ENCODE assay signal across 8 mouse cellular contexts in the genomic region with DNA sequence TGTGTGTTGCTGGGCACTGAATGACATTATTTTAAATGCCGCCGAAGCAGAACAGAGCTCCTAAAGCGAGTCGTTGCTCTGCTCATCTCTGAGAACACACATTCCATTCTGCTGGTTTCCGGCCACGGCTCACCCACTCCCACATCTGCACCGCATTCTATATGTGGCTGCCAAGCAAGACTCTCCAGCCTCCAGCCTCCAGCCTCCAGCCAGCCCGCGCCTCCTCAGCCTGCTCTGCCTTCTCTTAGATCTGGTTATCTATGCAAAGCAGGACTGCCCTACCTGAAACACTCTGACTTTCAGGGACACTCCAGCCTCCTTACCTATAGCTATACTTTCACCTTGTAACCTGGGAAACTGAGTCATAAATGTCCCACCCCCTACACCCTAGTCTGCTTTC. TPM values are rescaled to one million over a fixed set of nuclear protein-coding genes. Genes with fewer than 3 reads are reported as not detected.
A peak's percentile ranks its signal among the peaks of the same experiment; 100 is the strongest.
DNase-seq lines count a peak whose midpoint lies in the region; ATAC-seq and TF ChIP-seq lines count a peak whose summit lies in the region.

No protein-coding gene starts in this region.

- DNase-seq in heart, postnatal 36 days, result no peak
- DNase-seq in thymus, postnatal 4 days, result peak; percentile 16
- DNase-seq in thymus, postnatal 25 days, result no peak
- DNase-seq in liver, result peak; percentile 82
- DNase-seq in stomach, postnatal 0 days (ENCODE audit: low spot score), result peak; percentile 60
- no peak for DNase-seq in layer of hippocampus, postnatal 14 days (ENCODE audit: low spot score in 2 of 2)
- no peak for DNase-seq in ovary, postnatal 14 days (ENCODE audit: low spot score)

- intact Hi-C loops in heart, postnatal 36 days (cut with DNase I), result no loop called here

- no peaks in the 10 kb centered on the region for H3K9me3 ChIP-seq in heart, embryonic 16.5 days (replicated peaks; ENCODE audit: control insufficient read depth, low read length)
- H3K9me3 ChIP-seq in stomach, postnatal 0 days (ENCODE audit: control insufficient read depth, low read length), result no peaks in the 10 kb centered on the region

- peak; percentile 35; the same call in 1 of the 2 replicates for ATAC-seq in heart, embryonic 16.5 days (replicated peaks; ENCODE audit: extremely low read depth, insufficient read depth, low FRiP score)
- peak; percentile 63 for ATAC-seq in stomach, postnatal 0 days (ENCODE audit: low FRiP score, low TSS enrichment)

- TF ChIP-seq EP300 in stomach, postnatal 0 days (optimal IDR thresholded peaks at IDR 0.05), result no peak

- no peak overlapping the region for H3K27ac ChIP-seq in heart, embryonic 16.5 days (ENCODE audit: low read length)
- peak overlapping the region; percentile 65 for H3K27ac ChIP-seq in stomach, postnatal 0 days (replicated peaks)

- WGBS in heart, embryonic 16.5 days, result 30% methylated on average over 9 of the region's 9 CpGs
- 36% methylated on average over 9 of the region's 9 CpGs for WGBS in stomach, postnatal 0 days

- H3K27me3 ChIP-seq in heart, embryonic 16.5 days (ENCODE audit: control insufficient read depth, insufficient read depth, low read length), result no peaks in the 10 kb centered on the region
- H3K27me3 ChIP-seq in stomach, postnatal 0 days (ENCODE audit: control insufficient read depth, insufficient read depth, low read length), result no peaks in the 10 kb centered on the region

- H3K36me3 ChIP-seq in heart, embryonic 16.5 days (ENCODE audit: control insufficient read depth, insufficient read depth), result no peaks in the 10 kb centered on the region
- H3K36me3 ChIP-seq in stomach, postnatal 0 days (ENCODE audit: control insufficient read depth, insufficient read depth, low read length), result no peaks in the 10 kb centered on the region

- H3K9ac ChIP-seq in heart, embryonic 16.5 days (ENCODE audit: low read length), result no peak overlapping the region
- H3K9ac ChIP-seq in stomach, postnatal 0 days (ENCODE audit: low read length), result no peak overlapping the region

- H3K4me3 ChIP-seq in heart, embryonic 16.5 days (ENCODE audit: low read length), result no peak overlapping the region
- no peak overlapping the region for H3K4me3 ChIP-seq in stomach, postnatal 0 days (ENCODE audit: low read depth, low read length)

- peaks cover 21% of the 10 kb centered on the region for H3K4me1 ChIP-seq in heart, embryonic 16.5 days (ENCODE audit: control insufficient read depth, insufficient read depth, low read length)
- H3K4me1 ChIP-seq in stomach, postnatal 0 days (replicated peaks; ENCODE audit: control insufficient read depth, insufficient read depth), result no peaks in the 10 kb centered on the region

- H3K4me2 ChIP-seq in heart, embryonic 16.5 days (ENCODE audit: low read depth, low read length), result no peak overlapping the region
- H3K4me2 ChIP-seq in stomach, postnatal 0 days (replicated peaks; ENCODE audit: low read depth), result no peak overlapping the region

- no peak for TF ChIP-seq CTCF in stomach, postnatal 0 days (IDR thresholded peaks at IDR 0.05; ENCODE audit: low read depth)

RNA-seq across cellular contexts. Expression of a gene that starts 6.8 kb away (rescaled TPM):
- 13.7 and 15.0 TPM in 2 replicates for polyA plus RNA-seq in heart, embryonic 16.5 days (2015; fragmentation: Nextera tagmentation; extraction: Ambion mirVana)
- total RNA-seq in heart, postnatal 36 days (2021), result 10 to 100 TPM; 20.2 to 22.3 TPM
- 26.3 and 29.4 TPM in 2 replicates for polyA plus RNA-seq in stomach, postnatal 0 days (2015; fragmentation: Nextera tagmentation; extraction: Ambion mirVana)
- total RNA-seq in layer of hippocampus, postnatal 14 days (2021), result 10 to 100 TPM; 20.4 to 25.1 TPM

Comparison
In these comparisons a context has a peak if more than half of its experiments do, and no peak if none do; other contexts are left out.
1. DNase-seq: peak in thymus, postnatal 4 days (single experiment), liver (single experiment) and stomach, postnatal 0 days (single experiment); none in heart, postnatal 36 days (0 of 2), thymus, postnatal 25 days (single experiment), layer of hippocampus, postnatal 14 days (0 of 2) and ovary, postnatal 14 days (single experiment).